Mouse (Mus musculus): ENCODE results near the gene Polr2l. TPM values are rescaled to one million over a fixed set of nuclear protein-coding genes. Genes with fewer than 3 reads are reported as not detected.

Polr2l gene
- polyA plus RNA-seq, 1 experiment from 2014 or later: 74.3 TPM

- Histone ChIP-seq H3K9ac (peak overlapping the region; percentile 58; the same call in 1 of the 2 replicates), H3K4me3 (ENCODE audit: low read depth, low read length) (peak overlapping the region; percentile 45), H3K36me3 (ENCODE audit: insufficient read depth) (peaks cover 11% of the 10 kb centered on the region; the same call in 1 of the 2 replicates), H3K9me3 (ENCODE audit: low read depth, low read length) (no peaks in the 10 kb centered on the region), H3K4me2 (peak overlapping the region; percentile 76), H3K4me1 (ENCODE audit: insufficient read depth) (peaks cover 11% of the 10 kb centered on the region), H3K27me3 (ENCODE audit: insufficient read depth, low read length) (peaks cover 62% of the 10 kb centered on the region), H3K27ac (ENCODE audit: low read depth) (no peak overlapping the region)
- 8% methylated on average over 5 of the region's 5 CpGs for WGBS
- no peak for TF ChIP-seq CTCF (IDR thresholded peaks at IDR 0.05; ENCODE audit: low read depth)
- ATAC-seq (ENCODE audit: insufficient read depth): no peak
- DNase-seq: no peak
Observed at GRCm38 (mm10) chr7:141462333-141462821, 12.6 kb downstream of the Polr2l start.

GRCm38 (mm10) chr7:141461521-141462332, 13.2 kb downstream of the Polr2l start:
- Histone ChIP-seq H3K9ac (peak overlapping the region; percentile 58), H3K4me1 (ENCODE audit: insufficient read depth) (peaks cover 7% of the 10 kb centered on the region), H3K4me2 (peak overlapping the region; percentile 76), H3K4me3 (ENCODE audit: low read depth, low read length) (peak overlapping the region; percentile 45), H3K27me3 (ENCODE audit: insufficient read depth, low read length) (peaks cover 63% of the 10 kb centered on the region), H3K27ac (ENCODE audit: low read depth) (0 out of 2 replicates have a peak overlapping the region, but pooled peaks have one; percentile 18), H3K36me3 (ENCODE audit: insufficient read depth) (peaks cover 11% of the 10 kb centered on the region; the same call in 1 of the 2 replicates), H3K9me3 (ENCODE audit: low read depth, low read length) (no peaks in the 10 kb centered on the region)
- ATAC-seq (ENCODE audit: insufficient read depth): no peak
- TF ChIP-seq CTCF (IDR thresholded peaks at IDR 0.05; ENCODE audit: low read depth): peak; percentile 44
- DNase-seq: peak; percentile 37
- WGBS: 1% methylated on average over 56 of the region's 59 CpGs

- ATAC-seq (ENCODE audit: insufficient read depth): no peak
- WGBS: 42% methylated on average over 15 of the region's 15 CpGs
- 0 out of 2 replicates have a peak within 1 kb of the TSS, but pooled peaks have one; percentile 18 for H3K27ac ChIP-seq (ENCODE audit: low read depth)
- no peak for DNase-seq
- H3K4me2 ChIP-seq: peak within 1 kb of the TSS; percentile 76
- H3K36me3 ChIP-seq (ENCODE audit: insufficient read depth): peaks cover 11% of the 10 kb centered on the region; the same call in 1 of the 2 replicates
- H3K4me1 ChIP-seq (ENCODE audit: insufficient read depth): peaks cover 13% of the 10 kb centered on the region
- H3K4me3 ChIP-seq (ENCODE audit: low read depth, low read length): peak within 1 kb of the TSS; percentile 45
- H3K9ac ChIP-seq: peak within 1 kb of the TSS; percentile 58
- no peaks in the 10 kb centered on the region for H3K9me3 ChIP-seq (ENCODE audit: low read depth, low read length)
- H3K27me3 ChIP-seq (ENCODE audit: insufficient read depth, low read length): peaks cover 55% of the 10 kb centered on the region
- TF ChIP-seq CTCF (IDR thresholded peaks at IDR 0.05; ENCODE audit: low read depth): no peak
Observed at GRCm38 (mm10) chr7:141460391-141461113, 14.4 kb downstream of the Polr2l start, which contains the start of gene Cracr2b. Cracr2b (plus strand) TSS chr7:141461094.

- peaks cover 14% of the 10 kb centered on the region for H3K4me1 ChIP-seq (ENCODE audit: insufficient read depth)
- peaks cover 49% of the 10 kb centered on the region for H3K27me3 ChIP-seq (ENCODE audit: insufficient read depth, low read length)
- WGBS: 32% methylated on average over 5 of the region's 5 CpGs
- no peak overlapping the region for H3K4me2 ChIP-seq
- peaks cover 11% of the 10 kb centered on the region; the same call in 1 of the 2 replicates for H3K36me3 ChIP-seq (ENCODE audit: insufficient read depth)
- ATAC-seq (ENCODE audit: insufficient read depth): no peak
- no peak for DNase-seq
- H3K27ac ChIP-seq (ENCODE audit: low read depth): no peak overlapping the region
- TF ChIP-seq CTCF (IDR thresholded peaks at IDR 0.05; ENCODE audit: low read depth): no peak
- H3K9ac ChIP-seq: no peak overlapping the region
- no peaks in the 10 kb centered on the region for H3K9me3 ChIP-seq (ENCODE audit: low read depth, low read length)
- no peak overlapping the region for H3K4me3 ChIP-seq (ENCODE audit: low read depth, low read length)
Observed at GRCm38 (mm10) chr7:141460001-141460390, 14.9 kb downstream of the Polr2l start.

- Histone ChIP-seq H3K9me3 (ENCODE audit: low read depth, low read length) (no peaks in the 10 kb centered on the region), H3K27me3 (ENCODE audit: insufficient read depth, low read length) (peaks cover 43% of the 10 kb centered on the region), H3K36me3 (ENCODE audit: insufficient read depth) (peaks cover 11% of the 10 kb centered on the region; the same call in 1 of the 2 replicates), H3K4me3 (ENCODE audit: low read depth, low read length) (no peak overlapping the region), H3K9ac (no peak overlapping the region), H3K4me2 (no peak overlapping the region), H3K4me1 (ENCODE audit: insufficient read depth) (peaks cover 8% of the 10 kb centered on the region; the same call in 1 of the 2 replicates), H3K27ac (ENCODE audit: low read depth) (no peak overlapping the region)
- no peak for DNase-seq
- TF ChIP-seq CTCF (IDR thresholded peaks at IDR 0.05; ENCODE audit: low read depth): no peak
- no peak for ATAC-seq (ENCODE audit: insufficient read depth)
- 87% methylated on average over 17 of the region's 17 CpGs for WGBS
Observed at GRCm38 (mm10) chr7:141459301-141459711, 15.6 kb downstream of the Polr2l start.

GRCm38 (mm10) chr7:141458661-141459060, 16.3 kb downstream of the Polr2l start:
- H3K27me3 ChIP-seq (ENCODE audit: insufficient read depth, low read length): peaks cover 36% of the 10 kb centered on the region
- WGBS: 92% methylated on average over 11 of the region's 11 CpGs

More at GRCm38 (mm10) chr7:141458661-141459060, 16.3 kb downstream of the Polr2l start:
- Histone ChIP-seq H3K36me3 (ENCODE audit: insufficient read depth) (peaks cover 11% of the 10 kb centered on the region; the same call in 1 of the 2 replicates), H3K4me1 (ENCODE audit: insufficient read depth) (peaks cover 8% of the 10 kb centered on the region; the same call in 1 of the 2 replicates), H3K27ac (ENCODE audit: low read depth) (no peak overlapping the region), H3K9ac (no peak overlapping the region), H3K4me3 (ENCODE audit: low read depth, low read length) (no peak overlapping the region), H3K4me2 (no peak overlapping the region), H3K9me3 (ENCODE audit: low read depth, low read length) (no peaks in the 10 kb centered on the region)
- TF ChIP-seq CTCF (IDR thresholded peaks at IDR 0.05; ENCODE audit: low read depth): no peak
- DNase-seq (no peak), ATAC-seq (ENCODE audit: insufficient read depth) (no peak)
